Mouse (Mus musculus) embryo, embryonic 11.5 days (tissue): Measurements from ENCODE around the gene Tmem104.

Source experiments
- DNase-seq: peaks from one replicate; pipeline ENCODE4 v3.0.0-alpha.2; 2012; ENCODE audit warnings: low read depth, low spot score

Tmem104 gene

GRCm38 (mm10) chr11:115278176-115278575 lies 90.9 kb downstream of the Tmem104 start:
- no peak for DNase-seq

GRCm38 (mm10) chr11:115279726-115280125 lies 92.4 kb downstream of the Tmem104 start:
- no peak for DNase-seq

GRCm38 (mm10) chr11:115282295-115282694 lies 95.0 kb downstream of the Tmem104 start:
- DNase-seq, result no peak

GRCm38 (mm10) chr11:115282723-115283485 lies 95.6 kb downstream of the Tmem104 start:
- no peak for DNase-seq

- no peak for DNase-seq
Observed at GRCm38 (mm10) chr11:115283486-115283765, 96.1 kb downstream of the Tmem104 start.

GRCm38 (mm10) chr11:115283891-115284620 lies 96.8 kb downstream of the Tmem104 start:
- DNase-seq, result no peak

- no peak for DNase-seq
Observed at GRCm38 (mm10) chr11:115285282-115285681, 98.0 kb downstream of the Tmem104 start.

GRCm38 (mm10) chr11:115286201-115286993 lies 99.1 kb downstream of the Tmem104 start:
- DNase-seq, result no peak

GRCm38 (mm10) chr11:115287386-115287785 lies 100.1 kb downstream of the Tmem104 start:
- no peak for DNase-seq

- DNase-seq, result no peak
Observed at GRCm38 (mm10) chr11:115288305-115288704, 101.0 kb downstream of the Tmem104 start.

- no peak for DNase-seq
Observed at GRCm38 (mm10) chr11:115289885-115290284, 102.6 kb downstream of the Tmem104 start.

GRCm38 (mm10) chr11:115290314-115290713 lies 103.0 kb downstream of the Tmem104 start:
- DNase-seq, result no peak

- DNase-seq, result no peak
Observed at GRCm38 (mm10) chr11:115290919-115291318, 103.6 kb downstream of the Tmem104 start.

GRCm38 (mm10) chr11:115291503-115291902 lies 104.2 kb downstream of the Tmem104 start:
- DNase-seq, result no peak

GRCm38 (mm10) chr11:115292631-115293375 lies 105.5 kb downstream of the Tmem104 start:
- DNase-seq, result no peak

GRCm38 (mm10) chr11:115295939-115296338 lies 108.7 kb downstream of the Tmem104 start:
- DNase-seq, result no peak
